Mouse (Mus musculus): Measurements from ENCODE around the gene Plcb4.
"Not testable (repeated sequence)": the region's sequence is repeated elsewhere in the genome, so short reads cannot be mapped to it uniquely, and the experiment has no call there.

Plcb4 gene

DNA sequence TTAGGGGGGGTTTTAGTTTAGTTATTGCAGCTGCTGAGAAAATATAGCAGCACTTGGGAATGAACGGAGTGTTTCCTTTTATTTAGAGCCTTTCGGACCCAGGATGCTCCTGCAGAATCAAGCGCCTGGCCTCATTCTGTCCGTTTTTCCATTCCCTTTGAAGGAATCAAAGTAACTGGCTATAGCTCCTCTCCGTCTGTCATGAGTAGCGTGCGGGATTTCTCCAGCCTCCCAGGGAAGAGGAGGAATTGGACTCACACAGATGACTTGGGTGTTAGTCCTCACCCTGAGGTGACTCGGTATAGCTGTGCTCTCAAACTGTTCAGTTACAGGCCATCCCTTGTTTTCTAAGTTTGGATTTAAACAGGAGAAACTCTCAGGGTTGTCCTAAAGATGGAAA, 14.8 kb downstream of the Plcb4 start:
- DNase-seq (ENCODE audit: low spot score in 2 of 2): no peak

DNA sequence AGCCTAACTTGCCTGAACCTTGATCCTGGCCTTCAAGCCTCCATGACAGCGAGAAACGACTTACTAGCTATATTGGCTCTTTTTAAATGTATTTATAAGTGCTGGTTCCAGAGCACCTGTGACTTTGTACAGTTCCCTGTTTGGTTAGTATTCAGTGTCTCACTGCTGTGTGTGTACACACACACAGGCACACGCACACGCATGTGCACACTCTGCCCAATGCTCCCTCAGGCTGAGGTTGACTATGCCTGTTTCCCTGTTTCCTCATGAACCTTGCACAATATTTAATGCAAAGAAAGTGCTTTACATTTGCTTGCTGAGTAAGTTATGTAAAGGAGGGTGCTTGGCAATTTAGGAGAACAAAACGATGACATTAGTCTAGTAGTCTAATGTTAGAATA, 16.5 kb downstream of the Plcb4 start:
- DNase-seq (ENCODE audit: low spot score in 2 of 2): no peak

GRCm38 (mm10) chr2:135676978-135677501, 18.2 kb downstream of the Plcb4 start:
- DNase-seq (ENCODE audit: low spot score in 2 of 2): no peak

GRCm38 (mm10) chr2:135677601-135678000, 18.8 kb downstream of the Plcb4 start:
- DNase-seq (ENCODE audit: low spot score in 2 of 2): no peak

- peak; percentile 37 to 48 for DNase-seq (ENCODE audit: low spot score in 2 of 2)
These were observed 21.2 kb downstream of the Plcb4 start for GRCm38 (mm10) chr2:135680001-135680400.

GRCm38 (mm10) chr2:135680406-135681134, 21.8 kb downstream of the Plcb4 start:
- DNase-seq (ENCODE audit: low spot score in 2 of 2): peak in 1 of 2 experiments; percentile 20

- DNase-seq (ENCODE audit: low spot score in 2 of 2): no peak
These were observed 25.1 kb downstream of the Plcb4 start for GRCm38 (mm10) chr2:135683684-135684440.

DNA sequence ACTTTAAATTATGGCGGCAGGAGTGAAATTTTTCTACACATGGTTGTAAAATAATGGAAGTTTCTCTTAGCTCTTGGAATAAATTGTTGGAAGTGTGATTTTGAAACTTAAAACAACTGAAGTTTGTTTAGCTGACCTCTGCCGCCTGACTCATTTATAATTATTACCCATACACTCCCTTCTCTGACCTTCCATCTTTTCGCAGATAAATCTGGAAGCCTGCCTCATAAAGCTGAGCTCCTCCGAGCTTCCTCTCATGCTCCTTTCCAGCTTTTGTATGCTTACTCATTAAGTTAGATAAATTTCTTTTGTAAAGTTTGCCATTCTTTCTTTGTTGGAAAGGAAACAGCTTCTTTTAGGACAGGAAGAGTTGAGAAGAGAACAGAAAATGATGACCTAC, 27.9 kb downstream of the Plcb4 start:
- no peak for DNase-seq (ENCODE audit: low spot score in 2 of 2)

DNA sequence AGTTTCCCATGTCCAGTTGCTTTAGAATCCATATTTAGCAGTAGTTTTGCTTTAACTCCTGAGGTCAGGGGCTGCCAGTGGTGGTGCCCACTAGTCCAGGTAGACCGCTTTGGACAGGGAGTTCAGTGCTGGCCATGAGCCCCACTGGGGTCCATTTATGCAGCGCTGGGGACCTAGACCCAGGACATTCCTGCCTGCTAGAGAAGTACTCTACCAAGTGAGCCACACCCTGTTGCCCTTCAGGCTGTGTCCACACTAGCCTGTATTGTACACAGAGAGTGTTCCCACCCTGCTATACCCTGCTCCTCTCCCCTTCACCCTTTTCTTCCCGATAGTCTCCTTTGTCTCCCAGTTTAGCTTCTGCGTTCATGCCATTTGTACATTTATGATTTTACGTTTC, 28.8 kb downstream of the Plcb4 start:
- no peak for DNase-seq (ENCODE audit: low spot score in 2 of 2)

- DNase-seq (ENCODE audit: low spot score in 2 of 2): peak; percentile 84 to 92
These were observed 34.0 kb downstream of the Plcb4 start for GRCm38 (mm10) chr2:135692568-135693488.

- no peak for DNase-seq (ENCODE audit: low spot score in 2 of 2)
These were observed 42.0 kb downstream of the Plcb4 start for GRCm38 (mm10) chr2:135700686-135701413.

DNA sequence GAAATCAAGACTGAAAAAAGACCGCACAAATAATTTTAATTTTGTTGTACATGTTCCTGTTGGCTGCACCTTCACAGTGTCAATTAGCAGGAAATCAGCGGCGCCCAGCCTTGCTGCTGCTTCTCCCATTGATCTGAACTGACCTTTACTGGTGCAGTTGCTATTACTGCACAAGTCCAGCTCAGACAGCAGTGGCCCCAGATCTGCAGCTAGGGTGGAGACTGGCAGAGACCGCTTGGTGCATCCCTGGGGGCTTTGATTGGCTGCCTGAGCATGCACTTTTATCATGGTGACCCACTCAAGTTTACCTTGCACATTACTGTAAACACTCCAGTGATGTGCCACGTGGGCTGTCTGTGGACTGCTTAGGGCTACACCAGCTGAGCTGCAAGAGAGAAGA, 45.9 kb downstream of the Plcb4 start:
- no peak for DNase-seq (ENCODE audit: low spot score in 2 of 2)

DNA sequence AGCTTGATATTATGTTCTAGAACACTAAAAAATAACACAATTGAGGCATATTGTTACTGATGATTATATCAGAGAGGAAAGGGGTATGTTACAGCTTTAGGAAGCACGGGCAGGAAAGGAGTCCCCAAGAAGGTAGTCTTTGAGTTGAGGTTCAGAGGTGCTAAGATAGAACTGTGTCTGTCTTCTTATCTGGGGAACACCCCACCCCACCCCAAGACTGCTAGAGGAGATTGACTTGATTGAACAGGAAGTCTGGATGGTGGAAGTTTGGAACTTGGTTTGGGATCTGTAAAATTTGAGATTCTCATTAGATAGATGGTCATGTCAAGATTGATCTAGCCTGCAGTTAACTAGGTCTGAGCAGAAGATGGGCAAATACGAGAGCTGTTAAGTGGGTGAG, 48.5 kb downstream of the Plcb4 start:
- no peak for DNase-seq (ENCODE audit: low spot score in 2 of 2)

DNA sequence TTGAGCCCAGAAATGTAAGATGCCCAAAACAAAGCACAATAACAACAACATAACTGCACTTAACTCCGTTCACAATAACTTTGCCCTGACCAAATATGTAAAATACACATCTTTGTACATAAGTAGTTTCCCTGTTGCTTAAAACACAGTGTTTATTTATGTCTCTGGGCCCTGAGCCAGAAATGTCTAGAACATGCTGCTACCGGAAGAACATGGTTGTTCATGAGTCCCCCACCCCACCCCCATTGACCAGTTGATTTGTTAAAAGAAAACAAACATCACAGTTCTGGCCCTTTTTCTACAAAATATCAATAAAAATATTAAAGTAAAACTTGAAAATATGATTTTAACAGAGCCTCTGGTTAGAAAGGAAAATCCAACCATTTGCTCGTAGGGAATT, 49.6 kb downstream of the Plcb4 start:
- DNase-seq (ENCODE audit: low spot score in 2 of 2): no peak

GRCm38 (mm10) chr2:135708796-135709195, 50.0 kb downstream of the Plcb4 start:
- no peak for DNase-seq (ENCODE audit: low spot score in 2 of 2)

DNA sequence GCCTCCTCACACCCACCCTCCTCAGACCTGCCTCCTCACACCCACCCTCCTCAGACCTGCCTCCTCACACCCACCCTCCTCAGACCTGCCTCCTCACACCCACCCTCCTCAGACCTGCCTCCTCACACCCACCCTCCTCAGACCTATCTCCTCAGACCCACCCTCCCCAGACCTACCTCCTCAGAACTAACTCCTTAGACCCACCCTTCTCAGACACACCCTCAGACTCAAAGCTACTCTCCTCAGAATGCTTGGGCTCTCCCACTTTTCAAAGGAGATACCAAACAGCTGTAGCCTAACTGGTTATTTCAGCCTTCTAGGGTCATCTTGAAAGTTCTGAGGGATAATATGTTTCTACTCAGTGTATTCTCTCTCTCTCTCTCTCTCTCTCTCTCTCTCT, 50.9 kb downstream of the Plcb4 start:
- not testable (repeated sequence) for DNase-seq (ENCODE audit: low spot score in 2 of 2)

DNA sequence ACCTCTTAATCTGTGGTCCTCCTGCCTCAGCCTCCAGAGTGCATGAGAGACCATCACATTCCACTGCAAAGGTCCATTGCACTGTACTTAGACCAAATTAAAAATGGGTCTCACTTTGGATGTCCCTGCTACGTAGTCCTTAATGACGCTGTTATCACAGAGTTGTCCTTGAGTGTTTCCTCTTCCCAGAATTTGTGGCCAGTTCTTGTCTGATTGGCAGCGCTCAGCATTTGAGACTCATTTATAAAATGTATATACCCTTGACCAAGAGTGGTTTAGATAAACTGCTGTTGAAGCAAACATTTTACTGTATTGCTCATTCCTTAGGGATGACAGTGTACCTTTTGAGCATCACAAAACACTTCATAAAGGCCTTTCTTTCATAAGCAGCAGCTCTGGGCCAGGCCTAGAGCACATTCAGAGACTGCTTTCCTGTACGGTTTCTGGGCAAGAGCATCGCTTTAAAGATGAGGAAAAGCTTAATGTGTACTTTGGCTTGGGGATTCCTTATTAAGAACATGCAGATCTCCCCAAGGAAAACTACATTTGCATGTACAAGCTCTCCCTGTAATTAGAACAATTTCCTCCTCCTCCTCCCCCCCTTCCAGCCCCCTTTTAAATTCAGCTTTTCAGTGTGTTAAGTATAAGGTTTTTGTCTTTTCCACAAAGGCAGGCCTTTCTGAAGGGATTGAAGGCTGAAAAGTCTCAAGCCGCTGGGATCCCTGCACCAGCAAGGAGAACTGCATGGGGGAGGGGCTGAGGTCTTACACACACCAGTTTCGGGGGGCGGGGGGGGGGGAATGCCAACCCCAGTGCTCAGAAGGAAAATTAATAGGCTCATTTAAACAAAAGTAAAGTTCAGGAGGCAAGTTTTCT, 52.5 kb downstream of the Plcb4 start:
- DNase-seq (ENCODE audit: low spot score in 2 of 2): peak; percentile 39 to 57

DNA sequence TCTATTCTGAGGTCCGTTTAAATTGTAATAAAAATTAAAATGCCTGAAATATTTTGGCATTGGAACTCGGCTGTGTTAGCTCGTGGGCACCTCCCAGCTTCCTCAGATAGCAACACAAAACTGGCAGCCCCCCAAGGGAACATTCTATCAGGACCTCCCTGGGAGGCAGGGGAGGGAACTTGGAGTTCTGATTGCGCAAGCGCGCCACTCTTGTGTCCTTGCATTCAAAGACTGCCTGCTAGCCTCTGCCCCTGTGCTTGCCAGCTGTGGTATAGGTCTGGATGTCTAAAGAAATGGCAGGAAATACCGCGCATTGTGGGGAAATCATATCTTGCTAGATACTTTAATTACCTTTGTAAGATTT, 53.1 kb downstream of the Plcb4 start:
- peak; percentile 90 to 91 for DNase-seq (ENCODE audit: low spot score in 2 of 2)

- DNase-seq (ENCODE audit: low spot score in 2 of 2): no peak
These were observed 53.5 kb downstream of the Plcb4 start for GRCm38 (mm10) chr2:135712331-135712730.

DNA sequence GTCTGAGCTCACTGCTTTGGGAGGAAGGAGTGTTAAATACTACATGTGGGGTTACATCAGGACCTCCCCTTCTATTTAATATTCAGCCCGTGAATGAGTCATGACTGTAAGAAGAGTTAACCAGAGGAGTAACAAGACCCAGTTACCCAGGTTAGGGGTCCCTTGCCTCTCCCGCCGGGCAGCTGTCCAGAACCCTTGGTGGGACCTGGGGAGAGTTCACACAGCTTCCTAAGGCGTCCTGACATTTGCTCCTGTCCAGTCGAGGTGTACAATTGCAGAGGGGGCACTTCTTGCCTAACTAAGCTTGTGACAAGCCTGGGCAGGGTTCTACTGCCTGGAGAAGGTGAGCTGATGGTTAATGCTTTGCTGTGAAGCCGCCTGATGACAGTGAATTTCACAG, 54.1 kb downstream of the Plcb4 start:
- DNase-seq (ENCODE audit: low spot score in 2 of 2): no peak

Measured in heart, adult 9 months (tissue).